Mouse (Mus musculus) forebrain, postnatal 0 days (tissue): ENCODE measurements around the gene Rps27. TPM values are rescaled to one million over a fixed set of nuclear protein-coding genes. Genes with fewer than 3 reads are reported as not detected.

Experiments
- ATAC-seq: fragments of 200-750 bp; cut with Nextera tagmentation; 2 replicates; pipeline ENCODE4 v1.8.0; 2017; ENCODE audit warnings: mild to moderate bottlenecking, moderate library complexity
- DNase-seq: peaks from one replicate; pipeline ENCODE4 v3.0.0-alpha.2; 2015
- H3K27ac ChIP-seq: fragments of 300-500 bp; sonication (generic); 2 replicates; pipeline ENCODE4 v1.5.1; 2014; ENCODE audit warnings: low read depth, mild to moderate bottlenecking, antibody characterized with exemption, low read length, moderate library complexity, mixed read lengths
- H3K27me3 ChIP-seq: fragments of 300-500 bp; sonication (generic); 2 replicates; pipeline ENCODE4 v1.6.1; 2014; ENCODE audit warnings: mild to moderate bottlenecking, low read length, mixed read lengths; ENCODE audit not compliant: insufficient read depth
- H3K36me3 ChIP-seq: fragments of 300-500 bp; sonication (generic); 2 replicates; pipeline ENCODE4 v1.6.1; 2014; ENCODE audit warnings: mild to moderate bottlenecking, moderate library complexity; ENCODE audit not compliant: insufficient read depth
- H3K4me1 ChIP-seq: fragments of 300-500 bp; sonication (generic); 2 replicates; pipeline ENCODE4 v1.6.1; 2014; ENCODE audit warnings: antibody characterized with exemption; ENCODE audit not compliant: insufficient read depth
- H3K4me2 ChIP-seq: fragments of 300-500 bp; sonication (generic); 2 replicates; pipeline ENCODE4 v1.6.1; 2014; ENCODE audit warnings: low read depth, mild to moderate bottlenecking, moderate library complexity
- H3K4me3 ChIP-seq: fragments of 300-500 bp; sonication (generic); 2 replicates; pipeline ENCODE4 v1.5.1; 2014; ENCODE audit warnings: low read depth, low read length, mixed read lengths
- H3K9ac ChIP-seq: fragments of 300-500 bp; sonication (generic); 2 replicates; pipeline ENCODE4 v1.6.1; 2014; ENCODE audit warnings: mild to moderate bottlenecking
- H3K9me3 ChIP-seq: fragments of 300-500 bp; sonication (generic); 2 replicates; pipeline ENCODE4 v1.6.1; 2016; ENCODE audit warnings: low read length
- CTCF ChIP-seq: sonication (generic); IDR thresholded peaks from 2 replicates; pipeline ENCODE4 v1.5.1; 2016; ENCODE audit warnings: antibody characterized with exemption, control low read depth, low read depth
- WGBS: fragments of 180-500 bp; shearing (Covaris S2); extraction: QIAGEN DNeasy Blood & Tissue Kit; methylation state at CpG from one replicate; pipeline ENCODE4 v1.1.7; 2014; 5-methylcytosine and 5-hydroxymethylcytosine counted together
- polyA plus RNA-seq: library from polyadenylated mRNA; unstranded; fragments of >200 nt; fragmentation: Nextera tagmentation; extraction: Ambion mirVana; gene quantifications from 2 replicates; pipeline ENCODE4 v1.2.1, GENCODE M21; 2015
- total RNA-seq: library from RNA; depleted of rRNA; stranded (reverse); fragments of >200 nt; gene quantifications from 2 replicates; pipeline ENCODE4 v1.2.3, GENCODE M21; 2014; rRNA removed

The Rps27 gene
- total and polyA plus RNA-seq, 2 experiments from 2014 or later = 824 to 3,359 TPM

DNA sequence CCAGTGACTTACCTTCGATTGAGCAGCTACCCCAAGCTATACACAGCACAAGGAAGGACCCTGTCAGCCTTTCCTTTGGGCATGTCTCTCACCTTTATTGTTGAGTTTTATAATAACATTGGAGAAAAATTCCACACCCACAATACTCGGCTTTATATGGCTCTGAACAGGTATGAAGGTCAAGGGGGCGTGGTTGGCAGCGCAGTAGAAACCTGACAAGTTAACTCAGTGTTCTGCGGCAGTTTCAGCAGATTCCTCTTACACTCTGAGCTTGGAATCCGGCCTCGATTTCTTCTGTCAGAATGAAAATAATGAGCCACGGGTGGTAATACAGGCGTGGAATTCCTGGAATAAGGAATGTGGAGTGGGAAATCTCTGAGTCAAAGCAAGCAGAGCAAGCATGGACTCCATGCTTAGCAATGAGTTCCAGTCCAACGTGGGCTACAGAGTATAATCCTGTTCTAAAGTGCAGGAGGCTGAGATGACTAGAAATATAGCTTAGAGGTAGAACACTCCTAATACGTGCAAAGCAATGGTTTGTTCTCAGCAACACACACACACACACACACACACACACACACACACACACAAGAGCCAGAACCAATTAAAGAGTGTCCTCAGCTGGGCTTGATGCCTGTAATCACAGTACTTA lies 22.5 kb downstream of the Rps27 start:
- Histone ChIP-seq H3K9ac (no peak overlapping the region), H3K27ac (no peak overlapping the region), H3K36me3 (no peaks in the 10 kb centered on the region), H3K4me3 (no peak overlapping the region), H3K4me2 (no peak overlapping the region), H3K27me3 (no peaks in the 10 kb centered on the region), H3K9me3 (no peaks in the 10 kb centered on the region), H3K4me1 (no peaks in the 10 kb centered on the region)
- no peak for TF ChIP-seq CTCF
- DNase-seq = no peak
- ATAC-seq = no peak
- WGBS = 76% methylated on average over 11 of the region's 11 CpGs

DNA sequence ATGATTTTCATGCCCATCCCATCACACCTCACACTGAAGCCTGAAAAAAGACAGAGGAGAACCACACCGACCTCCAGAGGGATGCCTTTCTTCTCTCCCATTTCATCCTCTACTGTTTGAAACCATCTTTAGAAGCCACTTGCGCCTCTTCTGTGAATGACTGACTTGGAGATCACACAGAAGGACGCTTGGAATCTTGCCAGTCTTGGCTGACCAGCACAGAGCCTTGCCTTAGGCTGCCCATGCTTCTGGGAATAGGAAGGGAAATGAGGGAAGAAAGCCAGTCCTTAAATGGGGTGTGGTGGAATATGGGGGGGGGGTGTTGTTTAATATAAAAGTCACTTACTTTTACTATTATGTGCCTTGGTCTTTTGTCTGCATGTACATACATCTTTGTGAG lies 29.9 kb downstream of the Rps27 start:
- WGBS = 68% methylated on average over 3 of the region's 3 CpGs
- no peaks in the 10 kb centered on the region for H3K4me1 ChIP-seq
- no peak overlapping the region for H3K27ac ChIP-seq
- H3K4me2 ChIP-seq = no peak overlapping the region
- H3K9ac ChIP-seq = no peak overlapping the region
- H3K4me3 ChIP-seq = no peak overlapping the region
- H3K36me3 ChIP-seq = no peaks in the 10 kb centered on the region
- ATAC-seq = no peak
- no peaks in the 10 kb centered on the region for H3K27me3 ChIP-seq
- no peaks in the 10 kb centered on the region for H3K9me3 ChIP-seq
- DNase-seq = no peak
- TF ChIP-seq CTCF = no peak

- DNase-seq (no peak), ATAC-seq (no peak)
- H3K4me1 ChIP-seq = no peaks in the 10 kb centered on the region
- no peak overlapping the region for H3K9ac ChIP-seq
- no peak overlapping the region for H3K4me2 ChIP-seq
- no peaks in the 10 kb centered on the region for H3K36me3 ChIP-seq
- no peaks in the 10 kb centered on the region for H3K27me3 ChIP-seq
- H3K27ac ChIP-seq = no peak overlapping the region
- no peak for TF ChIP-seq CTCF
- WGBS = 72% methylated on average over 3 of the region's 3 CpGs
- H3K4me3 ChIP-seq = no peak overlapping the region
- no peaks in the 10 kb centered on the region for H3K9me3 ChIP-seq
Measured at GRCm38 (mm10) chr3:90179566-90179965, 33.9 kb downstream of the Rps27 start.

Other genes with a start within 250 kb of the Rps27 start
- gene Hax1, start 214.9 kb downstream of the Rps27 start, total RNA-seq = 43.9 and 59.8 TPM in 2 replicates
- gene Hax1, start 214.9 kb downstream of the Rps27 start, polyA plus RNA-seq = 73.4 and 78.2 TPM in 2 replicates
- 91.3 and 94.7 TPM in 2 replicates for gene 4933434E20Rik, start 162.0 kb downstream of the Rps27 start, total RNA-seq
- gene 4933434E20Rik, start 162.0 kb downstream of the Rps27 start, polyA plus RNA-seq = 213 and 221 TPM in 2 replicates
- 76.9 and 103 TPM in 2 replicates for gene Ubap2l, start 161.0 kb downstream of the Rps27 start, total RNA-seq
- gene Ubap2l, start 161.0 kb downstream of the Rps27 start, polyA plus RNA-seq = 93.8 and 118 TPM in 2 replicates
- gene Tpm3, start 141.0 kb downstream of the Rps27 start, total RNA-seq = 315 and 316 TPM in 2 replicates
- gene Tpm3, start 141.0 kb downstream of the Rps27 start, polyA plus RNA-seq = 419 and 440 TPM in 2 replicates
- 0.31 and 0.38 TPM in 2 replicates for gene Nup210l, start 109.5 kb downstream of the Rps27 start, total RNA-seq
- gene Nup210l, start 109.5 kb downstream of the Rps27 start, polyA plus RNA-seq = 0.10 and 0.11 TPM in 2 replicates
- 9.8 and 11.4 TPM in 2 replicates for gene Rab13, start within 50 bp of the Rps27 start, total RNA-seq
- gene Rab13, start within 50 bp of the Rps27 start, polyA plus RNA-seq = 16.3 and 20.1 TPM in 2 replicates
- gene Jtb, start 17.9 kb upstream of the Rps27 start, total RNA-seq = 70.1 and 75.7 TPM in 2 replicates
- 131 and 139 TPM in 2 replicates for gene Jtb, start 17.9 kb upstream of the Rps27 start, polyA plus RNA-seq
- gene Creb3l4, start 29.9 kb upstream of the Rps27 start, total RNA-seq = 1.4 and 2.7 TPM in 2 replicates
- 0.91 and 1.0 TPM in 2 replicates for gene Creb3l4, start 29.9 kb upstream of the Rps27 start, polyA plus RNA-seq
- 68.1 and 72.0 TPM in 2 replicates for gene Slc39a1, start 34.5 kb upstream of the Rps27 start, total RNA-seq
- 50.0 and 51.6 TPM in 2 replicates for gene Slc39a1, start 34.5 kb upstream of the Rps27 start, polyA plus RNA-seq
- gene Crtc2, start 40.5 kb upstream of the Rps27 start, total RNA-seq = 13.9 and 17.2 TPM in 2 replicates
- 12.9 and 14.7 TPM in 2 replicates for gene Crtc2, start 40.5 kb upstream of the Rps27 start, polyA plus RNA-seq
- 20.1 and 29.8 TPM in 2 replicates for gene Dennd4b, start 51.5 kb upstream of the Rps27 start, total RNA-seq
- gene Dennd4b, start 51.5 kb upstream of the Rps27 start, polyA plus RNA-seq = 4.4 and 5.1 TPM in 2 replicates
- 29.5 and 34.1 TPM in 2 replicates for gene Gatad2b, start 79.5 kb upstream of the Rps27 start, total RNA-seq
- gene Gatad2b, start 79.5 kb upstream of the Rps27 start, polyA plus RNA-seq = 6.9 and 12.6 TPM in 2 replicates
- 47.4 and 50.8 TPM in 2 replicates for gene Slc27a3, start 176.3 kb upstream of the Rps27 start, total RNA-seq
- gene Slc27a3, start 176.3 kb upstream of the Rps27 start, polyA plus RNA-seq = 23.7 and 25.0 TPM in 2 replicates
- gene Ints3, start 220.0 kb upstream of the Rps27 start, total RNA-seq = 49.7 and 51.5 TPM in 2 replicates
- 16.0 and 20.6 TPM in 2 replicates for gene Ints3, start 220.0 kb upstream of the Rps27 start, polyA plus RNA-seq